Mouse (Mus musculus) WW6 (cell line): ENCODE results near the gene Lekr1.
"Not testable (repeated sequence)": the region's sequence is repeated elsewhere in the genome, so short reads cannot be mapped to it uniquely, and the experiment has no call there.

Source experiments
- DNase-seq: peaks from one replicate; pipeline ENCODE4 v3.0.0-alpha.2; 2013; ENCODE audit warnings: low read depth, low spot score

The Lekr1 gene

DNA sequence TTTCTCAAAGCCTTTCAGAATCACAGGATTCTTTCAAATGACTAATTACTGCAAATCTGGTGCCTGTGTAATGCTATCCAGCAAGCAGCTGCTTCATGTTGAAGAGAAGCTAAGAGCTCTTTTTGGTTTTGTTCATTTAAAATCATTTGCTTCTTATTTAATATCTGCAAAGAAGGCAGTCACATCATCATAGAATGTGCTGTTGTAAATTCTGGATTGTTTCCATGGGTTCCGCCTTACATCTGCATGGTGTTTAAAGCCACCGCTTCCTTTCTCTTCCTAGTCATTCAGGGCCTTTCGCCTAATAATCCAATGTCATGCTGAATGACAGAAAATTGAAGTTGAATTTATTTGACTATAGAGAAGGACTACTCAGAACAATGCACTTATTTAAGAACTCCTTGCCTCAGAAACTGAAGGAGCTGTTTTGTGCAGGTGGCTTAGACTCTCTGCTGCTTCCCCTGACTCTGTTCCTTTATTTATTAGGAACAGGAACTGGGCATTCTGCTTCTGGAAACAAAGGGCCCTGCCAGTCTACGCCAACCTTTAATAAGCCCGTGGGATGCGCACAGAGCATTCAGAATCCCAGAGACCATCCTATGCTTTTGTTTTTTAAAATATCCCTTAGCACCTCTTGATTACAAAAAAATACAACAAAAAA, 101.3 kb downstream of the Lekr1 start:
- no peak for DNase-seq

DNA sequence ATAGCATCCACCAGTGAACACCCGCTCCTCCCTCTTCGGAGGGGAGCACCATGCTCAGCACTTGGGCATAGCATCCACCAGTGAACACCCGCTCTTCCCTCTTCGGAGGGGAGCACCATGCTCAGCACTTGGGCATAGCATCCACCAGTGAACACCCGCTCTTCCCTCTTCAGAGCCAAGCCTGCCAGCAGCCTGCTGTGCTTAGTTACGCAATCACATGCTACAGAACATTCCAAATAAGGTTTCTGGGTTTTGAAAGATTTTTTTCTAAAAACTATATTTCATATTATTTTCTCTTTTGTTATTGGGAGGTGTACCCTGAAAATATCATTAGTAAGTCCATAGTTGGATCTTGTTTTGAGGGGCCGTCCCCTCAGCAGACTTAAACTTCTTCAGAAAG, 103.6 kb downstream of the Lekr1 start:
- DNase-seq, result not testable (repeated sequence)

DNA sequence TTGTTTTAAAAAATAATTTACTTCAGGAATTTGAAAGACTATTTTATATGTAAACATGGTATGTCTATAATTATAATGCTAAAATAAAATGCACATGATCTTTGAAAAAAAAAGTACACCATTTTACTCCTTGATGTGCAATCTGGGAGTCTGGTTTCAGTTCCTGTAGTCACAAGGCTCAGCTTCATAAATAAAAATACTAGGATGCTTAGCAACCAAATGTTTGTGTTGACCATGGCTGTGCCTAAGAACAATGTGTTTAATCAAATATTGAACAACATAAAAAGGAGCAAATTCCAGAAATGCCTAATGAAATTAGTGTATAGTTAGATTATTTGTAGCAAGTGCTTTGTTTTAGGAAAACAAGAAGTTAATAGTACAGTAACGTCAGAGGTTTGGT, 107.9 kb downstream of the Lekr1 start:
- no peak for DNase-seq

DNA sequence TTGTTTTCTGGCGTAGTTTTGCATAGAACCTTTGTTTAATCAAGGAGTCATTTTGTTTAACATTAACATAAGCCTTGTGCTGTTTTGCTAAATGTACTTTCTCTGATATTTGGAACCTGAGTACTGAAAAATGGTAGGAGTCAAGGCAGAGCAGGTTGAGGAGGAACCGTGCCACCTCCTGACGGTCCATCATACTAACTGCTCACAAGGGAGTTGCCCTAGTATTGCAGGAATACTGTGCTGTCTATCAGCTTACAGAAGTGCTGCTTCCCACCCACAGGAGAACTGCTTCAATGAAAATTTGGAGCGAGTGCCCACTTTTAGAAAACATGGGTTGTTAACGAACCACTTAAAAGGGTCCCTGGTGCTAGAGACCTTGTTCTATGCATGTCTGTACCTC, 109.1 kb downstream of the Lekr1 start:
- no peak for DNase-seq

DNA sequence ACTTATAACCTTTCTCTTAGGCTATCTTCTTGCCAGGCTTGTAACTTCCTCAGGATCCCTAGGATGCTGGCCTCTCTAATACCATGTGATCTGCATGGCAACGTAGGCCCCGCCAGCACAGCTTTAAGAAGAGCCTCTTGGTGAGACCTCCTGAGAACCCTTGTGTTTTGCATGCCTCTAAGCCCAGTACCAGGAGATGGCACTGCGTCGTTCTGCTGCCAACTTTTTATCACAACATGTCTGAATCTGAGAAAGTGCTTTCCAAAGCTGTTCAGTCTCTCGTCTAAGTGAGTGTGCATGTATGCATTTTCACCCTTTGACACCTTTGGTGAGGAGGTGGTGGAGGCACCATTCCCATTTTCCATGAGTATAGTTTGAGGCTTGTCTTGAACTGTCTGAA, 116.2 kb downstream of the Lekr1 start:
- no peak for DNase-seq

DNA sequence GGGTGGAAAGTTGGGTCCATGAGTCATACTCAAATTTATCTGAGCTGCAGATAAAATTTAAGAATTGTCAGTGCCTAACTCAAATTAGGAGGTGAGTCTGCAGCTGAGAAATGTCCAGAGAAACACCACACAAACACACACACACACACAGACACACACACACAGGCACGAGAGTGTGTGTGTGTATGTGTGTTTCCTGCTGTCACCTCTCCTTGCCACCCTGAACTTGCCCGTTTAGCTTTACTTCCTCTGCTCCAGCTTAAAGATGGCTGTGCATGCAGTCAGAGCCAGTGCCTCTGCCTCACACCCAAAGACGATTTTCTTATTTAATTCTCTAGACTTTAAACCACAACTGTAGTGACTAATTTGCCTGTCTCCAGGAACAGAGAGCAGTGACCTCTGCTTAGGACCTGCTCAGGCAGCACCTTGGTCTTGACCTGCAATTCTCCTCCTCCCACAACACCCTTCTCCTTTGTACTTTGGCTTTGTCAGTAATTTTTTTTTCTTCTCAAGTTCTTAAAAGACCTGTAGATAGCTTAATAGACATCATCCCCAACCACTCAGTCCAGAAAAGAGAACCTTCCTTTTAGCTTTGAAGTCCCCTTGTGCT, 124.2 kb downstream of the Lekr1 start:
- DNase-seq, result no peak

DNA sequence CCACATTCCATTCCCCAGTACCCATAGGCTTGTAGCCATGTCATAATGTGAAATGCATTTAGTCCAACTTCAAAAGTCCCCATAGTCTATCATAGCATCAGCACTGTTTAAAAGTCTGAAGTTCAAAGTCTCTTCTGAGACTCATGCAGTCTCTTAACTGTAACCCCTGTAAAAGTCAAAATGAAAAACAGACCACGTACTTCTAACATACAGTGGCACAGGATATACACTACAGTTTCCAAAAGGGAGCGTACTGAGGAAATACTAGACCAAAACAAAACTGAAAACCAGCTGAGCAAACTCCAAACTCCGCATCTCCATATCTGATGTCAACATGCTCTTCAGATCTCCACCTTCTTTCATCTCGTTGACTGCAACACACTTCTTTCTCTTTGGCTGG, 127.5 kb downstream of the Lekr1 start:
- DNase-seq, result no peak

DNA sequence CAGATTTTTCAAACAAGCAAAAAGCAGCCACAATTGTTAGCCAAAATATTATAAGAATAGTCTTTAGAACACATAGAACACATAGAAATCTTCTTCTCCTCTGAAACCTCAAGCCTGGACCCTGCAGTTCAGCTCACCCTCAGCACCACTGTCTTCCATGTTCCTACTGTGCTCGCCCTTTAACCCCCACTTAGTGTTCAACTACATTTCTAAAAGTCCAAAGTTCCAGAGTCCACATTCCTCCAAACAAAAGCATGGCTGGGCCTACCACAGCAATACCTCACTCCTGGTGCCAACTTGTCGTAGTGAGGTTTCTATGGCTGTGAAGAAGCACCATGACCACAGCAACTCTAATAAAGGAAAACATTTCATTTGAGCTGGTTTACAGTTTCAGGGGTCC, 128.7 kb downstream of the Lekr1 start:
- no peak for DNase-seq

DNA sequence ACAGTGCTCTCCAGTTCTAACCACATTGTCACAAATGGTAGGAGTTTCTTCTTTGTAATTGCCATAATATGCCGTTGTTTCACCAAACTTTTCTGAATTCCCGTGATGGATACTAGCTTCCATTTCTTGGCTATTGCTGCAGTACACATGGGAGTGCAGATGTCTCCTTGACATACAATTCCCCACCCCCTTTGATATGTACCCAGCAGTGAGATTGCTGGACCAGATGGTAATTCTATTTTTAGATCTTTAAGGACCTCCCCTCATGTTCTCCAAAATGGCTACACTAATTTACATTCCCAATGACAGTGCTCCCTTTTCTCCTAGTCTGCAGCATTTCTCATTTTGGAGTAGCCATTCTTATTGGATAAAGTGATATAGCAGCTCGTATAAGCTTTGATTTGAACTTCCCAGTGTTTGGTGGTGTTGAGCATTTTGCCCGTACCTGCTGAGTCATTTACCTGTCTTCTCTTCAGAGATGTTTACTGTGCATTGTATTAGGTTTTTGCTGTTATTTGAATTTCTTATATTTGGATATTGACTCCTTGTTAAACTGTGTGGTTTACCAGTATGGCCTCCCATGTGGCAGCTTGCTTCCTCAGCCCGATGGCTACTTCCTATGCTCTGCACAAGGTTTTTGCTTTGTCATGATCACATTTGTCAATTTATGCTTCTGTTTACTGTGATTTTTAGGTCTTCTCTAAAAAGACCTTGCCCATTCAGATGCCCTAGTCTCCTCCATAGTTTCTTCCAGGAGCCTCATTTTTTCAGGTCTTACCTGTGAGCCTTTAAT, 131.5 kb downstream of the Lekr1 start:
- DNase-seq, result no peak

DNA sequence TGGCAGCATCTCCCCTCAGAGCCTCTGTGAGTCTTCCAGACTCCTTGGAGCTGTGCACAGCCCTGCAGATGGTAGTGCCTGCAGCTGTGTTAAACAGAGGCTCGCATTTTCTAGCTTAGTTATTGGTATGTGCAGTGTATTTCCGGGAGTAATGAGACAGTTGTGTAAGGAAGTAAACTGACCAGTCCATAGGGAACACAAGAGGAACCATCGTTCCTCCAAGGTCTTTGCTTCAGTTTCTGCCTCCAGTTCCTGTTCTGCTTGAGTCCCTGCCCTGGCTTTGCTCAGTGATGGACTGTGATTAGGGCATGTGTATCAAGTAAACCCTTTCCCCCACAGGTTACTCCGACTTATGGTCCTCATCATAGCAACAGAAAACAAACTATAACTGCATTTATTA, 134.9 kb downstream of the Lekr1 start:
- no peak for DNase-seq

DNA sequence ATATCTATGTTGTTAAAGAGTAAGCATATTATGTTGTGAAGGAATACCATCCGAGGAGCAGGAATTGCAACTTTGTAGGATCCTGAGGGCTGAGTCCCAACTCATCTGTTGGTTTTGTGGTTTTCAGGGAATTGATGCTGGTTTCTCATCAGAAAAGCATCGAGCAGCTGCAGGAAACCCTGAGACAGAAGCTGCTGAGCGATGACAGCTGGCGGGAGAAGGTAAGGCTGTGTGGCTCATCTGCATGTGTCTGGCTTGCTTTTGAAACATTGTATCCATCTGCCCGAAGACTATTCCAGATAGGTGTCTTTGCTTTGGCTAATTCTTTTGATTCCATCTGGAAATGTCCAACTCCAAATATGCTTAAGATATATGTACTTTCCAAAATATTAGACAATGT, 136.2 kb downstream of the Lekr1 start:
- DNase-seq, result no peak

DNA sequence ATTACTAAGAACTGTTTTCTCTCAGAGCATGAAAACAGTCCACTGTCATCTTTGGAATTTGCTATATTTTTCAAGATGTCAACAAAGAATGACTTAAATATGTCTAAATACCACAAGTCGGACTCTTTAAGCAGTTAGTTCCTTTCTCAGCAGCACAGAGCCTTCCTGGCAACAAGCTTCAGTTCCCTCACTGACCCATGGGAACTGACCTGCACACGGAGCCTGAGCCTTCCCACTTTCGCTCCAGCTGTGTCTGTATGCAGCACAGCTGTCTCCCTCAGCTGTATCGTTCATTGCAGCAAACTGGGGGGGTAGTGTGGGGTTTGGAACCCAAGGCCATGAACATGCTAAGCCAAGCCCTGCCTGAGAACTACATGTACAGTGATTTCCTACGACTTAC, 136.8 kb downstream of the Lekr1 start:
- DNase-seq, result no peak

DNA sequence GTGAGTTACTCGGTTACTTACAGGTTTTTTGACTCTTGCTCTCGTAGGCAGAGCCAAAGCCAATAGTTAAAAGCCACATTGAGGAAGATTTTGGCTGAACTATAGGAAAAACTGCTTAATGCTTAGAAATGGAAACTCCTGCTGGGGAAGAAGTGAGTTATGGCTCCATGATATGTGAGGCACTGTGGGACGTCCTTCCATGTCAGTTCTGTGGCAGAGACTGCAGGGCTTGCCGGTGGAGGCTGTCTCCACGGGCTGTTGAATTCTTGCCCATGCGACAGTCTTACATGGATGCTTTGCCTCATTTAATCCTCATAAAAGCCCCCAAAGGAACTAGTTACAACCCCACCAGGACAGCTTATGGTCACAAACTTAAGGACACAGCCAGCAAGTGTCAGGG, 148.9 kb downstream of the Lekr1 start:
- no peak for DNase-seq

DNA sequence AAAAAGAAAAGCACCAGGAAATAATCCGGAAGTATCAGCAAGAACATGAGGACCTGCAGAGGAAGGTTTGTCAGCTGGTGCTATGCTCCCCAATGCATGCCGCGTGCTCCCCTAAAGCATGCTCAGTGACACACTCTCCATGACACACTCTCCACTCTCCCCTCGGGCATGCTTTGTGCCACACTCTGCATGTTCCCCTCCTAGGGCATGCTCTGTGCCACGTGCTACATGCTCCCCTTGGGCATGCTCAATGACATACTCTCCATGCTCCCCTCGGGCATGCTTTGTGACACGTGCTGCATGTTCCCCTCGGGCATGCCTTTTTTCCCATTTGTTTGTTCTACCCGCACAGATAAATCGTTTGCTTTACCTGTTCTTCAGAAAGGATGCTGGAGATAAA, 150.0 kb downstream of the Lekr1 start:
- no peak for DNase-seq

DNA sequence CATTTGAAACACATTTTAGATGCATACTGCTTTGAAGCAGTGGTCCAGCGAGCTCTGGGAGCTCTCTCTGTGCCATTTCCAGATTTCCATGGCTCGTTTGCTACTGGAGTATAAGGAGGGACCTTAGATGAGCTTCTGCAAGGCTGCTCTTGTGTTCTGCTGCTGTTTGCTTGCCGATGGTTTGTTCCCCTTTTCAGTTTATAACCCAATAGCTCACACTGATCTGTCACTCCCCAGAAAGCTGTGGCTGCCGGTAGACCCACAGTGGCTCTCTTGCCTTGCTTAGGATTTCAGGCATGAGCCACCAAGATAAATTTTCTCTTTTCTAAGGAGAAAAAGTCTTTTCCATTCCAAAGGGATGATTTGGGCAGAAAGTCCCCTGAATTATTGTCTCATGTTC, 152.6 kb downstream of the Lekr1 start:
- no peak for DNase-seq

DNA sequence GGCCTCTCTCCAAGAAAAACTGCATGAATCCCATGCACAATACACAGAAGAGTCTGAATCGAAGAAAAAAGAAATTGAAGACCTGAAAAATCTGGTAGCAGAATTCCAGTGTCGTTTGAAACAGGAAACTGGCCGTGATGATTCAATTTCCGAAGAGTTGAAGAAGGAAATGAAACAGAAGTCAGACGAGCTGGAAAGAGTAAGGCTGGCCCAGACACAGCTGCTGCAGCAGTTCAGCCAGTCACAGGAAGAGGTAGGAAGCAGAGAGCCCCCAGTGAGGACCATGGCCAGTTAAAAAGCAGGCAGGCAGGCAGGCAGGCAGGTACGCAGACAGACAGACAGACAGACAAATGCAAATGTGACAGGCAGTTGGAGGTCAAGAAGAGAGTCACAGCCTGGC, 153.8 kb downstream of the Lekr1 start:
- no peak for DNase-seq

DNA sequence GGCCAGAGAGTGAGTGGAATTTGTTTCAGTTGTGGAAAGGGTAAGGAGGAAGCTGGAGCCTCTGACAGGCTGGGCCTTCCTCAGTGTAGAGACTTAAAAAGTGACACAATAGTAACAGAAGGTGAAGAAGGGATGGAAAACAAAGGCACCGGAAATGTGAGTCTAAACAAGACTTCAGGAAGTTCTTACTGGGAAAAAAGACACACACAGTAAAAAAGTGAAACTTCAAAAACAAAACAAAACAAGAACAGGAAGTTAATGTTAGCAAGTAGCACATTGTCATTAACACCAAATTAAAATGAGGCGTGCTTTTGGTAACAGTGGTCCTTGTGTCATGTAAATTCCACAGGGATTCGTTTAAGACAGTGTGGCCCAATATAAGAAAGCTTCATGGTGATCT, 158.9 kb downstream of the Lekr1 start:
- DNase-seq, result no peak

DNA sequence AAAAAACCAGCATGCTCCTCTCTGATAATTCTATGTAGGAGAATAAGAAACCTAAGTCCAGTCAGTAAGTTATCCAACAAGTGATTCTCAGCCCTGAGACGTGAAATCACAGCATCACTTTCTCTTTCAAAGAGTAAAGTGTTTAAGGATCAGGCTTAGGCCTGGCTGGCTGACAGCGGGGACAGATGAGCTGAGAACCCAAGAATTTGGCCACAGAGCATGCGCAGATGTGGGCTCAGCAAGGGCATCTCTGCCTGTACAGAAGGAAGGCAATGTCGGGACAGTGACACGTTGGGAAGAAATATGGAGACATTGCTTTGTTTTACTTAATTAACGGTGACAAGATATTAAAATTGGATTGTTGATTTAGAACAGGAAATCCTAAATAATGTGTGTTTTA, 160.7 kb downstream of the Lekr1 start:
- no peak for DNase-seq

DNA sequence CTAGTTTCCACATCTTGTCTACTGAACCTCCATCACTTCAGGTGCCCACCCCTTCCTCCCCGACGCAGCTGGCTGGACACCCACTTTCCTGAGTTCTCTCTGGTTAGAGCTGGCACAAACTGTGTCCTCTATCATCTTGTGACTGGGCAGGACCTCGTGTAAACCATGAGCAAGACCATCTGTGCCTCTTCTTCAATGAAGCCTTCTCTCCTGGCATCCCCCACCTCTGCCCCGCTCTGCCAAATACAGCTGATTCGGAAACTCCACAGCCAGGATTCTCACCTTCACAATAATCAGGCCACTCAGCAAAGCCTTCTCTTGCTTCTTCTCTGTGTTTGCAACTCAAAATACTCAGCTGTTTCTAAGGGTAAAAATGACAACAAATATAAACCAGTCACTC, 161.4 kb downstream of the Lekr1 start:
- DNase-seq, result no peak

DNA sequence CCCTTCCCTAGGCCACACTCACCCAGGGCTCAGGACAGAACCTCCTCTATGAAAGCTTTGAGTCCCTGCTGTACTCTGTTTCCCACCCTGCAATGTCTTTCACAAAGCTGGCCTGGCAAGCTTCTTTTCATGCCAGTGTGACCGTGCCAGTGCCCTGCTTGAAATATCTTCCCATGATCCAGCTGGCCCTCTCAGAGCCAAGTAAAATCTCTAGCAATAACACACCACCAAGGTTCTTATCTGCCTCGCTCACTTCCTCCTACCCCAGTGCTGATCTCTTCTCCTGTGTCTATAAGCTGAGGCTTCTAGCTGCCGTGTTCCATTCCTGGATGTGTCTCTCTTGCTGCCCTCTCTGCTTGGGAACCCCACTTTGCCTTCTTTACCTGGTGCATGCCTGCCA, 162.0 kb downstream of the Lekr1 start:
- DNase-seq, result no peak

DNA sequence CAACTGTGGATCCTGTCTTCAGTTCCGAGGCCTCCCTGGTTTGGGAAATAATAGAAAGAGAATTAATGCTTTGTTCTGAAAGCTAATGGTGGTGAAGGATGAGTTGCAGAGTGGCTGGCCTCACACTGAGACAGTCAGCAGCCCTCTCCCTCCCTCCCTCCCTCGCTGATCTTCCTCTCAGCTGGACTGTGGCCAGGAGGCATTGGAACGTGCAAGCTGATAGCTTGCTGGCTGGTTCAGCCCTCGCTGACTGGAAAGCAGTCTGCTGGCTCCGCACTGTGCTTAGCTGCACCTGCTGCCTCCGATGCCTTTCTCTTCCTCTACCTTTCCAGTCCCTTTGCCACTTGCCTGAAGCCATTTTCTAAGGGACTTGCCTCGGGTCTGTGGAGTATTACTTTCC, 163.2 kb downstream of the Lekr1 start:
- DNase-seq, result no peak

DNA sequence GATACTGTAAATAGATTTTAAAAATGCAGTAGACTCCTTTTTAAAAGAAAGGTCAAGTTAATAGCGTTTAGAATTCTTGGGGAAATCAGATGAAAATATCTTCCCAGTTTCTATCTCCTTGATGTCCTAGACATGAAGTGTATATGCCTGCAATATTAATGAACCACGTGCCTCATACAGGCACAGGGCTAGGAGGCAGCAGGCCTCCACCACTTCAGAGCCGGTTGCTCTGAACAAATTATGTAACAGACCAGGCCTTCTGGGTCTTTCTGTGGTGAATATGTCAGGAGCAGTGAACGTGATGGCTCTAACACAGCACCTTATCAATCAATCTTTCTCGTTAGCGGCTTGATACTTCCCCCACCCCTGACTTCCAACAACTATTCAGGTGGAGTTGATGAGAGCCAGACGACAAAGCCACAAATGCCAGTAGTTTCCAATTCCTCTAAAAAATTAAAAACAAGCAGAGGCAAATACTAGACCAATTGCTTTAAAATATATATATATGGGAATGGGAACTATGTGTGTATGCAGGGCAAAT, 164.0 kb downstream of the Lekr1 start:
- DNase-seq, result no peak

DNA sequence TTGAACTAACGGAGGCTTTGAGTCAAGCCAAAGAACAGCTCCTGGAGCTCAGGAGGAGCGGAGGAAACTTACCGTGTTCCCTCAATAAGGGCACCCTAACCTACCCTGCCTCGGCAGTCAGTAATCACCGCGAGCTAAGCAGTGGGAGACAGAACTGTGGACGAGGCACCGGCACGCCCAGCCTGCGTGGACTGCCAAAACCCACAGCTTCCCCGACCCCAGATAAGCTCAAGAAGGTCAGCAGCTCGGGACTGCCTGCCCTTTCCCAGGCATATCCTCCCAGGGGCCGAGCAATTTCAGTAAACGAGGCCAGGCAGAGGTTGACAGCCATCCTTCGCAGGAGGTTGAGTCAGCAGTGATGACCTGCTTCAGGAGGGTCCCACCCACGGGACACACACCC, 164.8 kb downstream of the Lekr1 start:
- DNase-seq, result no peak
